Mouse (Mus musculus): ENCODE results near the gene Adgrl3. TPM values are rescaled to one million over a fixed set of nuclear protein-coding genes. Genes with fewer than 3 reads are reported as not detected.

Gene Adgrl3
- total and polyA plus RNA-seq, 3 experiments = not detected

DNA sequence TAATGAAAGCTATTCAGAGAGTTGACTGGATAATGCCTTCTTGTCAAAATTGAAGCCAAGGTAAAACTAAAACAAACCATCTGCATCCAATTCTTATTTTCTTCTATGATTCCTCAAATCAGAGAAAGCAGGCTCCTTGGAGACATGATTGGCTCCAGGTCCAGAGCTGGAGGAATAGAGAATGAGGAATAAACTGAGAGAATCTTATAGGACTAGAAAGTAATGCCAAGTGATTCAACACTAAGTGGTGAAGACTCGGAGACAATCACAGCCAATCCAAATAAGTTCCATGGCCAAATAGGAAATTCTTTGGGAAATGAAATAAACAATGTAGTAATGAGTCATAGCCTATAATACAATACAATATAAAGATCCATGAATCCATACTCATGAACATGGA, 585.7 kb downstream of the Adgrl3 start:
- Histone ChIP-seq H3K27me3 (ENCODE audit: control insufficient read depth in 1 of 2, insufficient read depth in 2 of 2, low read length in 2 of 2) (no peaks in the 10 kb centered on the region), H3K36me3 (ENCODE audit: control insufficient read depth in 1 of 2, insufficient read depth in 2 of 2, low read length in 2 of 2) (no peaks in the 10 kb centered on the region), H3K27ac (ENCODE audit: control insufficient read depth, low read depth, low read length) (no peak overlapping the region), H3K4me3 (ENCODE audit: control insufficient read depth in 1 of 2, insufficient read depth in 1 of 2, low read depth in 2 of 2, low read length in 2 of 2) (no peak overlapping the region), H3K9me3 (replicated peaks; ENCODE audit: insufficient read depth, low read length) (no peaks in the 10 kb centered on the region), H3K79me2 (ENCODE audit: control insufficient read depth, insufficient read depth, low read length, poor library complexity) (no peaks in the 10 kb centered on the region), H3K9ac (ENCODE audit: control insufficient read depth, low read depth, low read length, poor library complexity, severe bottlenecking) (no peak overlapping the region), H3K4me1 (ENCODE audit: control insufficient read depth in 1 of 2, insufficient read depth in 2 of 2, low read length in 2 of 2) (no peaks in the 10 kb centered on the region)
- no peak for DNase-seq (ENCODE audit: low read depth, low spot score)
- TF ChIP-seq RCOR1 (IDR thresholded peaks at IDR 0.05; ENCODE audit: low read depth, low read length) (no peak), USF1 (IDR thresholded peaks at IDR 0.05; ENCODE audit: low read depth, low read length) (no peak), ETS1 (IDR thresholded peaks at IDR 0.05; ENCODE audit: low read depth, low read length) (no peak), HCFC1 (IDR thresholded peaks at IDR 0.05; ENCODE audit: low read depth, low read length) (no peak), ZMIZ1 (IDR thresholded peaks at IDR 0.05; ENCODE audit: low read depth, low read length) (no peak), ZKSCAN1 (IDR thresholded peaks at IDR 0.05; ENCODE audit: low read depth, low read length) (no peak), USF2 (IDR thresholded peaks at IDR 0.05; ENCODE audit: borderline replicate concordance in 1 of 2, insufficient read depth in 1 of 2, low read depth in 1 of 2, low read length in 2 of 2) (no peak), CHD1 (IDR thresholded peaks at IDR 0.05; ENCODE audit: low read depth, low read length) (no peak), TAL1 (IDR thresholded peaks at IDR 0.05; ENCODE audit: low read length) (no peak), E2F4 (IDR thresholded peaks at IDR 0.05; ENCODE audit: borderline replicate concordance, low read depth, low read length) (no peak), MAX (IDR thresholded peaks at IDR 0.05; ENCODE audit: low read length) (no peak), TBP (IDR thresholded peaks at IDR 0.05; ENCODE audit: low read depth, low read length) (no peak), GATA1 (IDR thresholded peaks at IDR 0.05; ENCODE audit: low read depth, low read length) (no peak), MAFK (IDR thresholded peaks at IDR 0.05; ENCODE audit: borderline replicate concordance, low read depth, low read length) (no peak)

DNA sequence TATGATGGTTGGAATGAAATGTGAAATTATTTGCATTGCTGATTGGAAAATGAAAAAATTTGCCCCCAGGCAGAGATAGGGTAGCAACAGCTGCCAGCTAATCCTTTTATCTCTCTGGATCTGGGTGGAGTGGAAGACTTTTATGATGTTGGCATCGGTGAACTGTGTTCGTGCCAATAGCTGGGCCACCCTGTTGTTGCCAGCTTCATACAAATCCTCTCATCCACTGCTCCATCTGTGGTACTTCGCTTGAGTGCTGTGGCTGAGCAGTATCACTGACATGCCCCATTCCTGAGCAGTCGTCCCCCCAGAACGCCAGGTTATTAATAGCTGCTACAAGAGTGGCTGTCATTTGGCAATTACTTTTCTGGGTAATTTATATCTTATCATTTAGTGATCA, 590.3 kb downstream of the Adgrl3 start:
- TF ChIP-seq SIN3A (IDR thresholded peaks at IDR 0.05; ENCODE audit: low read length) (no peak), CHD1 (IDR thresholded peaks at IDR 0.05; ENCODE audit: low read depth, low read length) (no peak), MEF2A (IDR thresholded peaks at IDR 0.05; ENCODE audit: extremely low read depth, insufficient replicate concordance, low read depth, low read length, poor library complexity, severe bottlenecking) (no peak), BHLHE40 (IDR thresholded peaks at IDR 0.05; ENCODE audit: borderline replicate concordance, low read depth, low read length) (no peak), ETS1 (IDR thresholded peaks at IDR 0.05; ENCODE audit: low read depth, low read length) (no peak), CTCF (IDR thresholded peaks at IDR 0.05 in 2 of 3, conservative IDR thresholded peaks at IDR 0.05 in 1 of 3; ENCODE audit: control insufficient read depth in 1 of 3, insufficient read depth in 1 of 3, low read depth in 2 of 3, low read length in 3 of 3, poor library complexity in 1 of 3, severe bottlenecking in 1 of 3) (no peak), MXI1 (IDR thresholded peaks at IDR 0.05; ENCODE audit: low read depth, low read length) (no peak), MAZ (IDR thresholded peaks at IDR 0.05; ENCODE audit: low read depth, low read length) (no peak), RAD21 (IDR thresholded peaks at IDR 0.05; ENCODE audit: low read depth, low read length) (no peak), HCFC1 (IDR thresholded peaks at IDR 0.05; ENCODE audit: low read depth, low read length) (no peak), EP300 (IDR thresholded peaks at IDR 0.05; ENCODE audit: low read depth in 1 of 2, low read length in 2 of 2) (no peak), TCF12 (IDR thresholded peaks at IDR 0.05; ENCODE audit: low read depth, low read length) (no peak), GABPA (IDR thresholded peaks at IDR 0.05; ENCODE audit: low read depth, low read length) (no peak)
- DNase-seq (ENCODE audit: low read depth, low spot score) = no peak
- H3K4me3 ChIP-seq (ENCODE audit: control insufficient read depth in 1 of 2, insufficient read depth in 1 of 2, low read depth in 2 of 2, low read length in 2 of 2) = no peak overlapping the region

More for the DNA sequence above, 590.3 kb downstream of the Adgrl3 start:
- no peak overlapping the region for H3K27ac ChIP-seq (ENCODE audit: control insufficient read depth, low read depth, low read length)
- H3K36me3 ChIP-seq (ENCODE audit: control insufficient read depth in 1 of 2, insufficient read depth in 2 of 2, low read length in 2 of 2) = no peaks in the 10 kb centered on the region
- H3K79me2 ChIP-seq (ENCODE audit: control insufficient read depth, insufficient read depth, low read length, poor library complexity) = no peaks in the 10 kb centered on the region
- H3K9ac ChIP-seq (ENCODE audit: control insufficient read depth, low read depth, low read length, poor library complexity, severe bottlenecking) = no peak overlapping the region
- H3K27me3 ChIP-seq (ENCODE audit: control insufficient read depth in 1 of 2, insufficient read depth in 2 of 2, low read length in 2 of 2) = no peaks in the 10 kb centered on the region
- no peaks in the 10 kb centered on the region for H3K4me1 ChIP-seq (ENCODE audit: control insufficient read depth in 1 of 2, insufficient read depth in 2 of 2, low read length in 2 of 2)
- H3K9me3 ChIP-seq (replicated peaks; ENCODE audit: insufficient read depth, low read length) = no peaks in the 10 kb centered on the region
